ENCODE assay signal across 25 mouse cellular contexts in genomic region chr4:103219011-103219410, GRCm38 (mm10). TPM values are rescaled to one million over a fixed set of nuclear protein-coding genes. Genes with fewer than 3 reads are reported as not detected.
DNase-seq lines count a peak whose midpoint lies in the region; ATAC-seq lines count a peak whose summit lies in the region.
"Had no signal": no experiment of that assay in that cellular context is flagged by ENCODE, and none has a peak within 500 bp of the region (broad histone marks: within the 10 kb centered on the region; RNA-seq: fewer than 3 reads in every experiment).

No protein-coding gene starts in this region.

- 0 out of 2 replicates have a peak, but pooled peaks cover 5% of the 10 kb centered on the region for H3K4me1 ChIP-seq in hindbrain, embryonic 15.5 days (replicated peaks)
- H3K4me1 ChIP-seq in hindbrain, embryonic 16.5 days (ENCODE audit: control insufficient read depth, insufficient read depth, low read depth, low read length) = peaks cover 4% of the 10 kb centered on the region; the same call in 1 of the 2 replicates
- H3K4me1 ChIP-seq in embryonic facial prominence, embryonic 11.5 days (ENCODE audit: control insufficient read depth, insufficient read depth, low read length) = no peaks in the 10 kb centered on the region
- H3K4me1 ChIP-seq in embryonic facial prominence, embryonic 15.5 days = peaks cover 5% of the 10 kb centered on the region; the same call in 1 of the 2 replicates

- H3K4me3 ChIP-seq in hindbrain, embryonic 15.5 days = no peak overlapping the region
- H3K4me3 ChIP-seq in hindbrain, embryonic 16.5 days (ENCODE audit: low read length) = no peak overlapping the region
- no peak overlapping the region for H3K4me3 ChIP-seq in embryonic facial prominence, embryonic 11.5 days (ENCODE audit: low read depth, low read length)
- no peak overlapping the region for H3K4me3 ChIP-seq in embryonic facial prominence, embryonic 15.5 days (replicated peaks)
- H3K4me3 ChIP-seq: forebrain, embryonic 15.5 days; kidney, embryonic 15.5 days; liver, embryonic 12.5 days; midbrain, embryonic 12.5 days; neural tube, embryonic 12.5 days had no signal

- H3K4me2 ChIP-seq in hindbrain, embryonic 15.5 days = no peak overlapping the region
- H3K4me2 ChIP-seq in hindbrain, embryonic 16.5 days (ENCODE audit: low read length) = no peak overlapping the region
- no peak overlapping the region for H3K4me2 ChIP-seq in embryonic facial prominence, embryonic 11.5 days (ENCODE audit: low read depth, low read length)
- no peak overlapping the region for H3K4me2 ChIP-seq in embryonic facial prominence, embryonic 15.5 days (replicated peaks)
- H3K4me2 ChIP-seq: forebrain, embryonic 15.5 days; kidney, embryonic 15.5 days; liver, embryonic 12.5 days; midbrain, embryonic 12.5 days; neural tube, embryonic 12.5 days had no signal

- ATAC-seq in hindbrain, embryonic 15.5 days (ENCODE audit: low FRiP score, low read depth) = no peak
- ATAC-seq in hindbrain, embryonic 16.5 days = no peak
- ATAC-seq in embryonic facial prominence, embryonic 11.5 days (replicated peaks; ENCODE audit: insufficient number of reproducible peaks, low FRiP score, low TSS enrichment, low read depth) = no peak
- no peak for ATAC-seq in embryonic facial prominence, embryonic 15.5 days (ENCODE audit: insufficient number of reproducible peaks, low FRiP score, low TSS enrichment, low read depth)
- ATAC-seq: forebrain, embryonic 15.5 days; intestine, postnatal 0 days; liver, embryonic 12.5 days; Patski had no signal

- H3K27ac ChIP-seq in hindbrain, embryonic 15.5 days (replicated peaks) = 0 out of 2 replicates have a peak overlapping the region, but pooled peaks have one; percentile 12
- H3K27ac ChIP-seq in hindbrain, embryonic 16.5 days (ENCODE audit: low read depth, low read length) = no peak overlapping the region
- H3K27ac ChIP-seq in embryonic facial prominence, embryonic 11.5 days (replicated peaks; ENCODE audit: low read depth, low read length) = peak overlapping the region; percentile 31
- H3K27ac ChIP-seq in embryonic facial prominence, embryonic 15.5 days (replicated peaks) = peak overlapping the region; percentile 51; the same call in 1 of the 2 replicates
- H3K27ac ChIP-seq: forebrain, embryonic 15.5 days; kidney, embryonic 15.5 days; liver, embryonic 12.5 days; midbrain, embryonic 12.5 days; neural tube, embryonic 12.5 days had no signal

- H3K27me3 ChIP-seq in hindbrain, embryonic 15.5 days = no peaks in the 10 kb centered on the region
- no peaks in the 10 kb centered on the region for H3K27me3 ChIP-seq in hindbrain, embryonic 16.5 days (replicated peaks; ENCODE audit: control insufficient read depth, insufficient read depth, low read length)
- no peaks in the 10 kb centered on the region for H3K27me3 ChIP-seq in embryonic facial prominence, embryonic 11.5 days (ENCODE audit: control insufficient read depth, insufficient read depth, low read length)
- no peaks in the 10 kb centered on the region for H3K27me3 ChIP-seq in embryonic facial prominence, embryonic 15.5 days
- H3K27me3 ChIP-seq: CH12.LX; forebrain, embryonic 15.5 days; kidney, embryonic 15.5 days; liver, embryonic 12.5 days; midbrain, embryonic 12.5 days; neural tube, embryonic 12.5 days; Patski had no signal

- no peak overlapping the region for H3K9ac ChIP-seq in hindbrain, embryonic 15.5 days
- H3K9ac ChIP-seq in hindbrain, embryonic 16.5 days (ENCODE audit: low read depth, low read length) = no peak overlapping the region
- H3K9ac ChIP-seq in embryonic facial prominence, embryonic 11.5 days (replicated peaks; ENCODE audit: low read length) = no peak overlapping the region
- H3K9ac ChIP-seq in embryonic facial prominence, embryonic 15.5 days = no peak overlapping the region
- H3K9ac ChIP-seq: forebrain, embryonic 15.5 days; kidney, embryonic 15.5 days; liver, embryonic 12.5 days; midbrain, embryonic 12.5 days; neural tube, embryonic 12.5 days had no signal

- WGBS in hindbrain, embryonic 15.5 days = 65% methylated on average over 5 of the region's 5 CpGs
- WGBS in hindbrain, embryonic 16.5 days = 70% methylated on average over 5 of the region's 5 CpGs
- WGBS in embryonic facial prominence, embryonic 11.5 days = 45% methylated on average over 5 of the region's 5 CpGs
- 12% methylated on average over 5 of the region's 5 CpGs for WGBS in embryonic facial prominence, embryonic 15.5 days

- DNase-seq in embryonic facial prominence, embryonic 11.5 days (ENCODE audit: low spot score) = peak; percentile 63
- peak; percentile 33 for DNase-seq in mesoderm, embryonic 11.5 days (ENCODE audit: low read depth, low spot score)
- DNase-seq in cerebellum, postnatal 14 days = no peak
- DNase-seq in left cerebral cortex, postnatal 25 days (ENCODE audit: low spot score in 2 of 2) = no peak
- DNase-seq: B cell, adult 2 months; cerebellum, adult 11-12 months; cerebellum, postnatal 10 days; gastrocnemius, postnatal 36 days; layer of hippocampus, adult 9-11 months; lung, adult 18-20 months; lung, postnatal 10 days; right cerebral cortex, postnatal 14 days; spleen, adult 18-20 months had no signal

- no peaks in the 10 kb centered on the region for H3K36me3 ChIP-seq in hindbrain, embryonic 15.5 days
- H3K36me3 ChIP-seq in hindbrain, embryonic 16.5 days (ENCODE audit: control insufficient read depth, insufficient read depth, low read length) = no peaks in the 10 kb centered on the region
- H3K36me3 ChIP-seq in embryonic facial prominence, embryonic 11.5 days (replicated peaks; ENCODE audit: control insufficient read depth, insufficient read depth, low read depth, low read length) = no peaks in the 10 kb centered on the region
- H3K36me3 ChIP-seq in embryonic facial prominence, embryonic 15.5 days = no peaks in the 10 kb centered on the region
- H3K36me3 ChIP-seq: forebrain, embryonic 15.5 days; kidney, embryonic 15.5 days; liver, embryonic 12.5 days; midbrain, embryonic 12.5 days; neural tube, embryonic 12.5 days had no signal

- H3K9me3 ChIP-seq in hindbrain, embryonic 15.5 days = no peaks in the 10 kb centered on the region
- H3K9me3 ChIP-seq in hindbrain, embryonic 16.5 days (ENCODE audit: control insufficient read depth, low read length) = no peaks in the 10 kb centered on the region
- no peaks in the 10 kb centered on the region for H3K9me3 ChIP-seq in embryonic facial prominence, embryonic 11.5 days (replicated peaks; ENCODE audit: control insufficient read depth, low read length)
- H3K9me3 ChIP-seq in embryonic facial prominence, embryonic 15.5 days (replicated peaks) = no peaks in the 10 kb centered on the region
- H3K9me3 ChIP-seq: forebrain, embryonic 15.5 days; G1E; kidney, embryonic 15.5 days; liver, embryonic 12.5 days; midbrain, embryonic 12.5 days; neural tube, embryonic 12.5 days had no signal

- intact Hi-C loops in left cerebral cortex, postnatal 25 days (cut with DNase I) = loop anchor here (10.0 kb wide), 1 partner anchor 126 kb away; no protein-coding TSS in a partner anchor

RNA-seq across cellular contexts. Expression of gene Slc35d1, which starts 4.0 kb away (rescaled TPM):
- polyA plus RNA-seq in hindbrain, embryonic 15.5 days (2015; fragmentation: Nextera tagmentation; extraction: Ambion mirVana) = 7.0 and 7.9 TPM in 2 replicates
- 6.9 and 7.5 TPM in 2 replicates for polyA plus RNA-seq in hindbrain, embryonic 16.5 days (2015; fragmentation: Nextera tagmentation; extraction: Ambion mirVana)
- 12.5 and 12.6 TPM in 2 replicates for polyA plus RNA-seq in embryonic facial prominence, embryonic 11.5 days (2014; fragmentation: Nextera tagmentation; extraction: Ambion mirVana)
- polyA plus RNA-seq in embryonic facial prominence, embryonic 15.5 days (2015; fragmentation: Nextera tagmentation; extraction: Ambion mirVana) = 11.9 and 13.1 TPM in 2 replicates
- total RNA-seq in left cerebral cortex, postnatal 25 days (2021) = 10 to 100 TPM; 12.1 to 13.5 TPM

Comparison
In these comparisons a context has a peak if more than half of its experiments do, and no peak if none do; other contexts are left out.
1. DNase-seq: peak in embryonic facial prominence, embryonic 11.5 days (single experiment) and mesoderm, embryonic 11.5 days (single experiment); none in cerebellum, postnatal 14 days (0 of 2) and left cerebral cortex, postnatal 25 days (0 of 2).